Mouse (Mus musculus) large intestine, adult 2 months (tissue): ENCODE data around the gene Wdr38. TPM values are rescaled to one million over a fixed set of nuclear protein-coding genes. Genes with fewer than 3 reads are reported as not detected.
A peak's percentile ranks its signal among the peaks of the same experiment; 100 is the strongest.
"Not testable (repeated sequence)": the region's sequence is repeated elsewhere in the genome, so short reads cannot be mapped to it uniquely, and the experiment has no call there.

ENCODE experiments used
- DNase-seq: peaks from one replicate; pipeline ENCODE4 v3.0.0-alpha.2; 2012; ENCODE audit warnings: low read depth, low spot score
- WGBS: fragments of 180-500 bp; shearing (Covaris S2); methylation state at CpG from one replicate; pipeline ENCODE4 v1.1.7; 2018; 5-methylcytosine and 5-hydroxymethylcytosine counted together
- polyA plus RNA-seq: library from polyadenylated mRNA; depleted of rRNA; stranded (reverse); fragments of >200 nt; gene quantifications from 2 replicates; pipeline ENCODE4 v1.2.3, GENCODE M21; 2012

Gene Wdr38
- polyA plus RNA-seq, 1 experiment: 0.47 TPM

GRCm38 (mm10) chr2:38988929-38989328, 8.3 kb upstream of the Wdr38 start:
- no peak for DNase-seq
- WGBS: 96% methylated on average over 2 of the region's 2 CpGs

GRCm38 (mm10) chr2:38992004-38992403, 5.3 kb upstream of the Wdr38 start:
- 31% methylated on average over 4 of the region's 4 CpGs for WGBS
- no peak for DNase-seq

GRCm38 (mm10) chr2:38992452-38992851, 4.8 kb upstream of the Wdr38 start:
- no peak for DNase-seq
- WGBS: 26% methylated on average over 4 of the region's 4 CpGs

GRCm38 (mm10) chr2:38999381-38999780, 2.1 kb downstream of the Wdr38 start:
- DNase-seq: no peak
- WGBS: 29% methylated on average over 4 of the region's 4 CpGs

GRCm38 (mm10) chr2:38999910-39000586, 2.8 kb downstream of the Wdr38 start:
- WGBS: 44% methylated on average over 8 of the region's 8 CpGs
- no peak for DNase-seq

GRCm38 (mm10) chr2:39000587-39000919, 3.3 kb downstream of the Wdr38 start:
- 76% methylated on average over 4 of the region's 4 CpGs for WGBS
- DNase-seq: no peak

GRCm38 (mm10) chr2:39001866-39002265, 4.6 kb downstream of the Wdr38 start:
- 58% methylated on average over 3 of the region's 3 CpGs for WGBS
- DNase-seq: no peak

GRCm38 (mm10) chr2:39003106-39003505, 5.8 kb downstream of the Wdr38 start:
- DNase-seq: no peak
- WGBS: 26% methylated on average over 8 of the region's 8 CpGs

GRCm38 (mm10) chr2:39003512-39003911, 6.2 kb downstream of the Wdr38 start:
- no peak for DNase-seq
- 51% methylated on average over 5 of the region's 5 CpGs for WGBS

- WGBS: 3% methylated on average over 11 of the region's 11 CpGs
- no peak for DNase-seq
These were observed 7.1 kb downstream of the Wdr38 start for GRCm38 (mm10) chr2:39004372-39004771.

GRCm38 (mm10) chr2:39004880-39005435, 7.7 kb downstream of the Wdr38 start, which contains the start of gene Arpc5l:
TSS of gene Arpc5l (plus strand) at chr2:39005348.
- 1% methylated on average over 58 of the region's 58 CpGs for WGBS
- DNase-seq: peak; percentile 75

GRCm38 (mm10) chr2:39005574-39006079, 8.4 kb downstream of the Wdr38 start, which contains the start of gene Rpl35:
TSS of gene Rpl35 (minus strand) at chr2:39005624.
- DNase-seq: no peak
- WGBS: 4% methylated on average over 15 of the region's 15 CpGs

- 64% methylated on average over 14 of the region's 14 CpGs for WGBS
- no peak for DNase-seq
These were observed 9.0 kb downstream of the Wdr38 start for GRCm38 (mm10) chr2:39006149-39006730.

- DNase-seq: no peak
- under 1% methylated on average over 42 of the region's 44 CpGs for WGBS
These were observed 10.6 kb downstream of the Wdr38 start for GRCm38 (mm10) chr2:39007865-39008264.

GRCm38 (mm10) chr2:39008350-39008851, 11.1 kb downstream of the Wdr38 start:
- WGBS: under 1% methylated on average over 25 of the region's 25 CpGs
- no peak for DNase-seq

GRCm38 (mm10) chr2:39008954-39009365, 11.7 kb downstream of the Wdr38 start:
- 3% methylated on average over 3 of the region's 3 CpGs for WGBS
- DNase-seq: no peak

- 81% methylated on average over 5 of the region's 5 CpGs for WGBS
- DNase-seq: not testable (repeated sequence)
These were observed 12.9 kb downstream of the Wdr38 start for GRCm38 (mm10) chr2:39010144-39010543.

- no peak for DNase-seq
These were observed 14.0 kb downstream of the Wdr38 start for GRCm38 (mm10) chr2:39011264-39011663.

GRCm38 (mm10) chr2:39011971-39012370, 14.7 kb downstream of the Wdr38 start:
- 83% methylated on average over 3 of the region's 3 CpGs for WGBS
- no peak for DNase-seq

GRCm38 (mm10) chr2:39012768-39013279, 15.5 kb downstream of the Wdr38 start:
- WGBS: 87% methylated on average over 7 of the region's 7 CpGs
- no peak for DNase-seq

- 76% methylated on average over 3 of the region's 3 CpGs for WGBS
- DNase-seq: no peak
These were observed 19.3 kb downstream of the Wdr38 start for GRCm38 (mm10) chr2:39016581-39016980.
